Mouse (Mus musculus) intestine, embryonic 14.5 days (tissue): ENCODE results near the gene D17H6S53E. TPM values are rescaled to one million over a fixed set of nuclear protein-coding genes. Genes with fewer than 3 reads are reported as not detected.

ENCODE experiments used
- ATAC-seq: fragments of 200-750 bp; cut with Nextera tagmentation; replicated peaks from 2 replicates; pipeline ENCODE4 v1.8.0; 2017; ENCODE audit warnings: low read depth, moderate number of reproducible peaks, moderate TSS enrichment, moderate library complexity; ENCODE audit not compliant: low FRiP score, low TSS enrichment
- DNase-seq: peaks from one replicate; pipeline ENCODE4 v3.0.0-alpha.2; 2018; ENCODE audit warnings: low spot score
- H3K27ac ChIP-seq: fragments of 300-500 bp; sonication (generic); 2 replicates; pipeline ENCODE4 v1.5.1; 2014; ENCODE audit warnings: low read depth, mild to moderate bottlenecking, control low read depth
- H3K27me3 ChIP-seq: fragments of 300-500 bp; sonication (generic); replicated peaks from 2 replicates; pipeline ENCODE4 v1.6.1; 2014; ENCODE audit warnings: low read length, control low read depth; ENCODE audit not compliant: control insufficient read depth, insufficient read depth
- H3K36me3 ChIP-seq: fragments of 300-500 bp; sonication (generic); 2 replicates; pipeline ENCODE4 v1.6.1; 2014; ENCODE audit warnings: low read length, control low read depth; ENCODE audit not compliant: control insufficient read depth, insufficient read depth
- H3K4me1 ChIP-seq: fragments of 300-500 bp; sonication (generic); replicated peaks from 2 replicates; pipeline ENCODE4 v1.6.1; 2014; ENCODE audit warnings: low read length, control low read depth, mixed read lengths; ENCODE audit not compliant: control insufficient read depth, insufficient read depth
- H3K4me2 ChIP-seq: fragments of 300-500 bp; sonication (generic); 2 replicates; pipeline ENCODE4 v1.6.1; 2014; ENCODE audit warnings: low read length
- H3K4me3 ChIP-seq: fragments of 300-500 bp; sonication (generic); 2 replicates; pipeline ENCODE4 v1.5.1; 2014; ENCODE audit warnings: low read depth, low read length, control low read depth, mixed read lengths
- H3K9ac ChIP-seq: fragments of 300-500 bp; sonication (generic); 2 replicates; pipeline ENCODE4 v1.6.1; 2014; ENCODE audit warnings: mild to moderate bottlenecking, low read length
- H3K9me3 ChIP-seq: fragments of 300-500 bp; sonication (generic); 2 replicates; pipeline ENCODE4 v1.6.1; 2016; ENCODE audit warnings: low read length, control low read depth; ENCODE audit not compliant: control insufficient read depth
- WGBS: fragments of 180-500 bp; shearing (Covaris S2); extraction: QIAGEN DNeasy Blood & Tissue Kit; methylation state at CpG from one replicate; pipeline ENCODE4 v1.1.7; 2014; 5-methylcytosine and 5-hydroxymethylcytosine counted together
- polyA plus RNA-seq: library from polyadenylated mRNA; unstranded; fragments of >200 nt; fragmentation: Nextera tagmentation; extraction: Ambion mirVana; gene quantifications from 2 replicates; pipeline ENCODE4 v1.2.1, GENCODE M21; 2014

Gene D17H6S53E
- polyA plus RNA-seq, 1 experiment from 2014 or later, result 8.4 TPM

- no peaks in the 10 kb centered on the region for H3K4me1 ChIP-seq
- ATAC-seq, result no peak
- H3K9me3 ChIP-seq, result no peaks in the 10 kb centered on the region
- H3K36me3 ChIP-seq, result peaks cover 96% of the 10 kb centered on the region
- H3K4me3 ChIP-seq, result no peak overlapping the region
- no peak overlapping the region for H3K9ac ChIP-seq
- DNase-seq, result no peak
- WGBS, result 71% methylated on average over 5 of the region's 5 CpGs
- H3K27ac ChIP-seq, result 0 out of 2 replicates have a peak overlapping the region, but pooled peaks have one; percentile 10
- no peaks in the 10 kb centered on the region for H3K27me3 ChIP-seq
- no peak overlapping the region for H3K4me2 ChIP-seq
Measured at GRCm38 (mm10) chr17:35147922-35148639, 21.9 kb downstream of the D17H6S53E start.

GRCm38 (mm10) chr17:35152121-35152520 lies 25.9 kb downstream of the D17H6S53E start:
- Histone ChIP-seq H3K9me3 (no peaks in the 10 kb centered on the region), H3K4me1 (no peaks in the 10 kb centered on the region), H3K4me2 (no peak overlapping the region), H3K4me3 (no peak overlapping the region), H3K36me3 (peaks cover 96% of the 10 kb centered on the region), H3K9ac (no peak overlapping the region), H3K27me3 (no peaks in the 10 kb centered on the region), H3K27ac (no peak overlapping the region)
- WGBS, result 90% methylated on average over 4 of the region's 4 CpGs
- no peak for DNase-seq
- no peak for ATAC-seq

DNA sequence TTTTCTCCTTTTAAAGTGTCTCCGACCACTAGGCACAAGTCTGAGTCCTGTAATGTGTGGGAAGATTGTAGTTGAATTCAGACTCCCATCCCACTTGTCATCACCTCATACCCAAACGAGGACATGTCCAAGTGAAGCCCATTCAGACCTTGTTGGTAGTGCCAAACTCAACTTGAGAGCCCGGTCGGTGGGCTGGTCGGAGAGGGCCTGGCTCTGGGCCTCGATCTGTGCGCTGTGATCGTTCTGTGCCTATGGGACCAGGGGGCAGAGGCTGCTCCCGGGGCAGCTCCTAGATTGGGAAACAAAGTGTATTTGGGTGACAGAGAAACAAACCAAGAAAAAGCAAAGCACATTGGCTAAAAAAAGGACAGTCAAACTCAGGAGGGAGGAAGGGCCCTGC lies 26.9 kb downstream of the D17H6S53E start:
- no peak for ATAC-seq

GRCm38 (mm10) chr17:35153931-35154330 lies 27.8 kb downstream of the D17H6S53E start:
- 84% methylated on average over 4 of the region's 4 CpGs for WGBS
- no peak for ATAC-seq
- DNase-seq, result no peak
- Histone ChIP-seq H3K9ac (no peak overlapping the region), H3K4me3 (no peak overlapping the region), H3K4me1 (no peaks in the 10 kb centered on the region), H3K4me2 (no peak overlapping the region), H3K27me3 (no peaks in the 10 kb centered on the region), H3K27ac (no peak overlapping the region), H3K9me3 (no peaks in the 10 kb centered on the region), H3K36me3 (peaks cover 99% of the 10 kb centered on the region)

More for the DNA sequence above, 26.9 kb downstream of the D17H6S53E start:
- Histone ChIP-seq H3K9ac (no peak overlapping the region), H3K27me3 (no peaks in the 10 kb centered on the region), H3K36me3 (peaks cover 98% of the 10 kb centered on the region), H3K4me2 (no peak overlapping the region), H3K4me3 (no peak overlapping the region), H3K27ac (no peak overlapping the region), H3K4me1 (no peaks in the 10 kb centered on the region), H3K9me3 (no peaks in the 10 kb centered on the region)
- WGBS, result 91% methylated on average over 9 of the region's 9 CpGs
- no peak for DNase-seq

DNA sequence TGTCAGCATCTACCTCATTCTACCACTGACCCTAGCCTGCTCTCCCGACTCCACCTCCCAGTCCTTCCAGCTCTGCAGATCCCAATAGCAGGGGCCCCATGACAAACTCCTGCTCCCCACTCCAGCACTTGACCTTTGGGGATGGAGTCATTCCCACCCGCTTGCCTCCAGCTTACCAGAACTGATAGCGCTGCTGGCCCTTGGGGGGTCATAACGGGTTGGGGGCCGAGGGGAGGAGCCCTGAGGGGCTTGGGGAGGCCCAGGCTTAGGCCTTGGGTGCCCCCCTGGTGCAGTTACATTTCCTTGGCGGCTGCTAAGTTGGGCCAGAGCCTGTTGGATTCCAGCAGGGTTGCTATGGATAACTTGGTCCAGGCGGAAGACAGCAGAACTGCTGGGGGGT lies 28.4 kb downstream of the D17H6S53E start:
- DNase-seq, result no peak
- WGBS, result 86% methylated on average over 7 of the region's 7 CpGs
- Histone ChIP-seq H3K36me3 (peaks cover 99% of the 10 kb centered on the region), H3K27ac (no peak overlapping the region), H3K27me3 (no peaks in the 10 kb centered on the region), H3K4me2 (no peak overlapping the region), H3K4me1 (no peaks in the 10 kb centered on the region), H3K9me3 (no peaks in the 10 kb centered on the region), H3K9ac (no peak overlapping the region), H3K4me3 (no peak overlapping the region)
- no peak for ATAC-seq

DNA sequence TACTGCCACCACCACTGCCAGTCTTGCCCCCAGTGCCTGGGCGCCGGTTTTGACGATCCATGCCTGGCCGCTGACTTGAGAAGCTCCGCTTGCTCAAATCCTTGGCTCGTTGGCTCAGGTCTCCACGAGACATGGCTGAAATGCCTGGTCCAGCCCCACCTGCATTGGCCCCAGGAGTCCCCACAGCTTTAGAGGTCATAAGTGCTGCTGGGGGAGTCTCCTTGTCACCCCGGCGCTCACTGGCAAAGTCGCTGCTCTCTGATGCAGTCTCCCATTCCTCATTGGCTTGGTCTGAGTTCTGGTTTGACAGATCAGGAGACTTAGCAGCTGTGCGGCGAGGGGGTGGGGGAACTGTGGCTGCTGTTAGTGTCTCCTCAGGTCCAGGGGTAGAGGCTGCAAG lies 29.3 kb downstream of the D17H6S53E start:
- no peaks in the 10 kb centered on the region for H3K9me3 ChIP-seq
- no peaks in the 10 kb centered on the region for H3K4me1 ChIP-seq
- peaks cover 99% of the 10 kb centered on the region for H3K36me3 ChIP-seq
- no peaks in the 10 kb centered on the region for H3K27me3 ChIP-seq
- no peak overlapping the region for H3K4me2 ChIP-seq
- DNase-seq (no peak), ATAC-seq (no peak)
- WGBS, result 92% methylated on average over 12 of the region's 12 CpGs
- no peak overlapping the region for H3K9ac ChIP-seq
- H3K27ac ChIP-seq, result no peak overlapping the region
- no peak overlapping the region for H3K4me3 ChIP-seq

DNA sequence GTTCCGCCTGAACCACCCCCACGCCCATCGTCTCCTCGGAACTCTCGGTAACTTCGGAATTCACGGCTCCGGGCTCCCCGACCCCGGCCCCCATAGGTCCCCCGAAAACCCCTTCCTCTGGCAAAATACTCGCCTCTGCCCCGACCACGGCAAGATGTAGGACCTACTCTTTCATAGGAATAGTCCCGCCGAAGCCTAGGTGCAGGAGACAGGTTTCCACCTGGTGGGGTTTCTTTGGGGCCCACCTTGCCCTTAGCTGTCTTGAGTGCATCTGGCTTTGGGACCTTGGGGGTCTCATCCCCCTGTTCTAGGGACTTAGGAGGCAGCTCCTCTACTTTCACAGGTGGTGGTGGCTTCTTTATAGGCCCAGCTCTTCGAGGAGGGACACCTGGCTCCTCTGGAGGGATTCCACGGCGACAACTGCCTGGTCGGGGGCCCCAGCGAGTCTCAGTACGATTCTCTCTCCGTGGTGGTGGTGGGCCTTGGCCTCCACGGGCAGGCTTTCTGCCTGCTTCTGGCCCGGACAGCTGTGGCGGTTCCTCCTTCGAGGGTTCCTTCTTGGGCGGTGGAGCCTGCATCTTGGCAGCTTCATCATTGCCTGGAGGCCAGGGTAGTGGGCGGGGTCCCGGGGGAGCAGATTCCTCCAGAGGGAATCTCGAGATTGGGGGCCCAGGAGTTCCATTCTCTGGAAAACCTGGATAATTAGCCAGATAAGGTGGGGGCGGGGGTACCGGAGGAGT lies 30.5 kb downstream of the D17H6S53E start:
- Histone ChIP-seq H3K4me2 (no peak overlapping the region), H3K4me3 (no peak overlapping the region), H3K27ac (no peak overlapping the region), H3K27me3 (no peaks in the 10 kb centered on the region), H3K9ac (no peak overlapping the region), H3K9me3 (no peaks in the 10 kb centered on the region), H3K4me1 (no peaks in the 10 kb centered on the region), H3K36me3 (peaks cover 100% of the 10 kb centered on the region)
- ATAC-seq (no peak), DNase-seq (no peak)
- WGBS, result 90% methylated on average over 33 of the region's 33 CpGs

DNA sequence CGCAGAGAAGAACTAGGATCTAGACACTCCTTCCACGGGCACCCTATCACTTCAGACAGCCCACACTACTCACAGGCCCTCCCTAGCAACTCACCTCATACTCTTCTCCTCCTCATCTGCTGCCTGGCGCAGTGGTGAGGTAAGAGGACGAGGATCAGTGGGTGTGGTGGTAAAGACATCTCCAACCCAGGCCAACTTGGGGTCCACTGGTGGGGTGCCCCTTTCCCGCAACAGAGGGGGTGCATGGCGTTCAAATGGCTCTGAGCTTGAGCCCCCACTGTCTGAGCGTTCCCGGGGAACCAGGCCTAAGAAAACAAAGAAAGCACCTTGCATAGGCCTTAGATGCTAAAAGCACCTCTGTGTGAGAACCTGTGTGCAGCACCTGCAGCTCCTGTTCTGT lies 31.1 kb downstream of the D17H6S53E start:
- DNase-seq (no peak), ATAC-seq (no peak)
- Histone ChIP-seq H3K9me3 (no peaks in the 10 kb centered on the region), H3K4me3 (no peak overlapping the region), H3K4me2 (no peak overlapping the region), H3K36me3 (peaks cover 100% of the 10 kb centered on the region), H3K9ac (no peak overlapping the region), H3K27ac (no peak overlapping the region), H3K27me3 (no peaks in the 10 kb centered on the region), H3K4me1 (no peaks in the 10 kb centered on the region)
- 88% methylated on average over 8 of the region's 8 CpGs for WGBS
